Mouse (Mus musculus): ENCODE data around the gene 1700001P01Rik. TPM values are rescaled to one million over a fixed set of nuclear protein-coding genes. Genes with fewer than 3 reads are reported as not detected.

The 1700001P01Rik gene
- polyA plus RNA-seq, 1 experiment from 2014 or later, result not detected

DNA sequence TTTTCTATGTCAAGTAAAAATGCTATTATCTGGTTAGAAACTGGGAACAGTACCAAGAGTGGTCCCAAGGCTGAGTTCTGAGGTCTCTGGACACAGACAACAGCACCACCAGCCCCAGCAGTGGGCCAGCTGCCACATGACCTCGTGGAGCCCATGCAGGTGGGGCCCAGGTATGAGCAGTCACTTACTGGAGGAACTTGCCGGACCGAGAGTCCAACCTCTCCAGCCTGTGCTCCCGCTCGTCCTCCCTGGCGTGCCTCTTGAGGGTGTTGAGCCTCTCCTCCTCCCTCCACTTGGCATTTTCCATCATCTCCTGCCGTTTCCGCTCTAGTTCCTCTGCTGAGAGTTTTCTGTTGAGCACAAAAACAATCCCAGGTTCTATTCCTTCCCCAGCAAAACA, 27.9 kb downstream of the 1700001P01Rik start:
- WGBS (ENCODE audit: insufficient replicate concordance), result 91% methylated on average over 8 of the region's 8 CpGs

DNA sequence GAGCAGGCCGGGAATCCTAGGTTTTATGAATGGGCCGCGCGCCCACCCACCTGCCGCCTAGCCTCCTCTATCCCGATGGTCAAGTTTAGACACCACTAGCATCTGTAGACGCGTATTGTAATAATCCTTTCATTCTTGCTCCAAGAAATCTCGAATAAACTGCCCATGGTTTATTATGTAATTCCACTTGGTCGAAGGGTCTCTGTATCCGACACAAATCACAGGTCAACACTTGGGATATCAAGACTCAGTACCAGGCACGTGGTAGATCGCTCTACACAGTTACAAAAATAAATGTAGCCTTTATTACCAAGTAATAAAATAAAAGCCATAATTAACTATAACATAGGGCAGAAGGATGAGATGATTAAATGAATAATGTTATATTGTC, 30.4 kb downstream of the 1700001P01Rik start:
- no peak overlapping the region for H3K27ac ChIP-seq (ENCODE audit: low read depth)
- no peaks in the 10 kb centered on the region for H3K9me3 ChIP-seq (ENCODE audit: low read length)
- TF ChIP-seq CTCF (IDR thresholded peaks at IDR 0.05; ENCODE audit: low read depth) (no peak), EP300 (IDR thresholded peaks at IDR 0.05; ENCODE audit: low read depth) (no peak)
- no peak overlapping the region for H3K9ac ChIP-seq (replicated peaks)
- H3K36me3 ChIP-seq (replicated peaks; ENCODE audit: insufficient read depth, low read length), result peaks cover 31% of the 10 kb centered on the region
- H3K4me1 ChIP-seq (ENCODE audit: insufficient read depth), result peaks cover 18% of the 10 kb centered on the region
- H3K4me3 ChIP-seq (ENCODE audit: low read depth, low read length), result peak overlapping the region; percentile 78
- 10% methylated on average over 13 of the region's 13 CpGs for WGBS (ENCODE audit: insufficient replicate concordance)
- peak overlapping the region; percentile 70 for H3K4me2 ChIP-seq (ENCODE audit: low read depth, low read length)
- DNase-seq (no peak), ATAC-seq (no peak)
- H3K27me3 ChIP-seq (ENCODE audit: insufficient read depth, low read length), result no peaks in the 10 kb centered on the region

More for the DNA sequence above, 27.9 kb downstream of the 1700001P01Rik start:
- Histone ChIP-seq H3K9me3 (ENCODE audit: low read length) (no peaks in the 10 kb centered on the region), H3K4me2 (ENCODE audit: low read depth, low read length) (no peak overlapping the region), H3K9ac (replicated peaks) (no peak overlapping the region), H3K27me3 (ENCODE audit: insufficient read depth, low read length) (no peaks in the 10 kb centered on the region), H3K4me1 (ENCODE audit: insufficient read depth) (peaks cover 8% of the 10 kb centered on the region), H3K27ac (ENCODE audit: low read depth) (no peak overlapping the region), H3K4me3 (ENCODE audit: low read depth, low read length) (no peak overlapping the region), H3K36me3 (replicated peaks; ENCODE audit: insufficient read depth, low read length) (peaks cover 41% of the 10 kb centered on the region)
- no peak for DNase-seq
- TF ChIP-seq CTCF (IDR thresholded peaks at IDR 0.05; ENCODE audit: low read depth) (no peak), EP300 (IDR thresholded peaks at IDR 0.05; ENCODE audit: low read depth) (no peak)
- ATAC-seq, result no peak

DNA sequence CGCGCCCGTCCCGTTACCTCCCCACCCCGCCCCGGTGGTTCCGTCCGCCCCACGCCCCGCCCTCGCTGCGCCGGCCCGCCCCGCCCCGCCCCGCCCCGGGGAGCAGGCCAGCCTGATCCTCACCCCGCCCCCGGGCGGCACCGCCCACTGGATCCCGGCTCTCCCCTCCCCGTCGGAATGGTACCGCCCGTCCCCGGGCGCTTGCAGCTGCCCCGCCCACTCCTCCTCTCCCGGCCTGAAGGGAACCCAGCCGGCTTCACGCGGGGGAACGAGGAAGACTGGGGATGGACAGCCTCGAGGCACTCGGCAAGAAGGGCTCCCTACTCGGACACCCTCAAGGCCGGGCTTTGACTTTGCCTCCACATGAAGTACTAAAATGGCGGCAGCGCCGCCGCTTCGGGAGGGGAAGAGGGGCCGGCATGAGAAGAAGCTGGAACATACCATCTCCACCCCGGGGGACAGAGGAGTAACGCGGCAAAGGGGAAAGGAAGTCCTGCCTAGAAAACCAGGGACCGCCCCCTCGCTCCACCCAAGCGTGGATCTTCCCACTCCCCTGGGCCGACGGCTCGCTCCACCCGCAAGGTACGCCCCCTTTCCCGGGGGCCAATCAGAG, 30.9 kb downstream of the 1700001P01Rik start:
- TF ChIP-seq EP300 (IDR thresholded peaks at IDR 0.05; ENCODE audit: low read depth), result peak; percentile 69
- TF ChIP-seq CTCF (IDR thresholded peaks at IDR 0.05; ENCODE audit: low read depth), result no peak
- H3K4me1 ChIP-seq (ENCODE audit: insufficient read depth), result peaks cover 18% of the 10 kb centered on the region
- H3K9ac ChIP-seq (replicated peaks), result peak overlapping the region; percentile 86
- H3K27me3 ChIP-seq (ENCODE audit: insufficient read depth, low read length), result no peaks in the 10 kb centered on the region
- peaks cover 27% of the 10 kb centered on the region for H3K36me3 ChIP-seq (replicated peaks; ENCODE audit: insufficient read depth, low read length)
- no peaks in the 10 kb centered on the region for H3K9me3 ChIP-seq (ENCODE audit: low read length)
- peak overlapping the region; percentile 76 for H3K4me2 ChIP-seq (ENCODE audit: low read depth, low read length)
- ATAC-seq (peak; percentile 94), DNase-seq (peak; percentile 100)
- WGBS (ENCODE audit: insufficient replicate concordance), result 1% methylated on average over 34 of the region's 57 CpGs
- peak overlapping the region; percentile 92 for H3K27ac ChIP-seq (ENCODE audit: low read depth)
- H3K4me3 ChIP-seq (ENCODE audit: low read depth, low read length), result peak overlapping the region; percentile 78

DNA sequence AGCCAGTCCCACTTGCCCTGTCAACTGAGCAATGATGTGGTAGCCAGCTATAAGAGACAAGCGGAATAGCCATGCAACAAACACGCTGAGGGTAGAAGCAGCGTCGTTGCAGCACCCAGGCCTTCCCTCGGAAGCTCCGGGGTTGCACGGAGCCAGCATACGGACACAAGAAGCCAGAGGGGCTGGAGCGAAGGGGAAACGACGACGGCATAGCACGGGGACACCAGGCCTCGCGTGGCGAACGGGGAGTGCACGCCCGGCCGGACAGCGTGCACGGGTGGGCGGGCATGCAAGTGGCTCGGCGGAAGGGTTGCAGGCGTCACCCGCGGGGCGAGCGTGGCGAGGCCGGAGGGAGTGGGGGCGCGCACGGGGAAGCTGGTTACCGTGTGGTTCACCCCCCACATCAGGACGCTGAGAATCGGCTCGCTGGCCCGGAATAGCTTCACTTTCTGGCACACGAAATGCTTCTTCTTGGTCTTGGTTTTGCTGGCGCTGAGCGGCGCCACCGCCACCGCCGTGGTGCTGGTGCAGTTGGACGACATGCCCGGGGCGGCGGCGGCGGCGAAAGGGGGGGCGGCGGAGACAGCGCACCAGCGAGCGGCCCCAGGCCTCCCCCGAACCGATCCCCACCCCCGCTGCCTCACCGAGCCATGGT, 31.5 kb downstream of the 1700001P01Rik start, which contains the start of gene Pip4k2b:
Pip4k2b (minus strand) TSS at position 642 of the 655 bp plus-strand sequence.
- peaks cover 22% of the 10 kb centered on the region for H3K36me3 ChIP-seq (replicated peaks; ENCODE audit: insufficient read depth, low read length)
- H3K27ac ChIP-seq (ENCODE audit: low read depth), result peak within 1 kb of the TSS; percentile 92
- WGBS (ENCODE audit: insufficient replicate concordance), result under 1% methylated on average over 39 of the region's 63 CpGs
- H3K9me3 ChIP-seq (ENCODE audit: low read length), result no peaks in the 10 kb centered on the region
- ATAC-seq (peak; percentile 37), DNase-seq (no peak)
- peak within 1 kb of the TSS; percentile 78 for H3K4me3 ChIP-seq (ENCODE audit: low read depth, low read length)
- peaks cover 18% of the 10 kb centered on the region for H3K4me1 ChIP-seq (ENCODE audit: insufficient read depth)
- TF ChIP-seq CTCF (IDR thresholded peaks at IDR 0.05; ENCODE audit: low read depth), result no peak
- H3K4me2 ChIP-seq (ENCODE audit: low read depth, low read length), result peak within 1 kb of the TSS; percentile 76
- no peaks in the 10 kb centered on the region for H3K27me3 ChIP-seq (ENCODE audit: insufficient read depth, low read length)
- peak within 1 kb of the TSS; percentile 86 for H3K9ac ChIP-seq (replicated peaks)

DNA sequence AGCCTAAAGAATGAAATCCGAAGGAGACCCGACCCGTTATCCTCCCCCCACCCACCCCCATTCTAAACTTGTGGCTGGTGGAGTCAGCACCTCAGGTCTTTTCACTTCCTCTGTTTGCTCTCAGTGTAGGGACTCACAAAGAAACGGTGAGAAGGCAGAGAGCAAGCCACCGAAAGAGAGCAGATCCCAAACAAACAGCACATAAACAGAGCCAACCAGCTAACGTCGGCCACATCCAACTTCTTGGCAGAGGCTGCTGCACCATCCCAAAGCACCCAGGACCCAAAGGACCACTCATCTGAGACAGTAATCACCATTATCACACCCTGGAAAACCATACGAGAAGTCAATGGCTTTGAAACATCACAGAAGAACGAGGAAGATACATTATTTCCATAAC, 32.3 kb downstream of the 1700001P01Rik start:
- no peaks in the 10 kb centered on the region for H3K27me3 ChIP-seq (ENCODE audit: insufficient read depth, low read length)
- peak overlapping the region; percentile 83 for H3K27ac ChIP-seq (ENCODE audit: low read depth)
- no peak for ATAC-seq
- H3K9me3 ChIP-seq (ENCODE audit: low read length), result no peaks in the 10 kb centered on the region
- H3K4me2 ChIP-seq (ENCODE audit: low read depth, low read length), result peak overlapping the region; percentile 76
- TF ChIP-seq CTCF (IDR thresholded peaks at IDR 0.05; ENCODE audit: low read depth) (no peak), EP300 (IDR thresholded peaks at IDR 0.05; ENCODE audit: low read depth) (no peak)
- peak overlapping the region; percentile 86 for H3K9ac ChIP-seq (replicated peaks)
- no peak for DNase-seq
- peaks cover 17% of the 10 kb centered on the region for H3K36me3 ChIP-seq (replicated peaks; ENCODE audit: insufficient read depth, low read length)
- 8% methylated on average over 9 of the region's 9 CpGs for WGBS (ENCODE audit: insufficient replicate concordance)
- peaks cover 18% of the 10 kb centered on the region for H3K4me1 ChIP-seq (ENCODE audit: insufficient read depth)
- peak overlapping the region; percentile 78 for H3K4me3 ChIP-seq (ENCODE audit: low read depth, low read length)

DNA sequence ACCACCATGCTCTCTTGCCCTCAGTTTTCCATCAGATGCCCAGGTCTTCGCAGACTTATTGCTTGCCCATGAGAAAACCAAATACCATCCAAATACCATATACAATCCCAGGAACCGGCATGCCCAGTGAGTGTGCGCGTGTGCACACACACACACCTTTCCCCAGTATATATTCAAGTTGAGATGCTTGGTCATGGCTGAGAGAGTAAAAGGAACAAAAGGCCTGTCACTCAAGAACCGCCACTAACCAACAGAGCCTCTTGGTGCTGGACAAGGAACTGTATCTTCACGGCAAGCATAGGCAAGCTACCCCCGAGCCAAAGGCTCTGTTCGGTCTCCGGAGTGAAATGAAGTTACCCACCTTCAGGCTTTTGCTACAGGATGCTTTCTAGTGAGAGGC, 33.1 kb downstream of the 1700001P01Rik start:
- 64% methylated on average over 9 of the region's 9 CpGs for WGBS (ENCODE audit: insufficient replicate concordance)
- H3K27ac ChIP-seq (ENCODE audit: low read depth), result no peak overlapping the region
- no peaks in the 10 kb centered on the region for H3K27me3 ChIP-seq (ENCODE audit: insufficient read depth, low read length)
- H3K4me2 ChIP-seq (ENCODE audit: low read depth, low read length), result peak overlapping the region; percentile 76
- TF ChIP-seq CTCF (IDR thresholded peaks at IDR 0.05; ENCODE audit: low read depth) (no peak), EP300 (IDR thresholded peaks at IDR 0.05; ENCODE audit: low read depth) (no peak)
- H3K9ac ChIP-seq (replicated peaks), result 0 out of 2 replicates have a peak overlapping the region, but pooled peaks have one; percentile 86
- H3K4me1 ChIP-seq (ENCODE audit: insufficient read depth), result peaks cover 18% of the 10 kb centered on the region
- H3K36me3 ChIP-seq (replicated peaks; ENCODE audit: insufficient read depth, low read length), result peaks cover 11% of the 10 kb centered on the region
- no peaks in the 10 kb centered on the region for H3K9me3 ChIP-seq (ENCODE audit: low read length)
- DNase-seq (no peak), ATAC-seq (no peak)
- no peak overlapping the region for H3K4me3 ChIP-seq (ENCODE audit: low read depth, low read length)
